Mouse (Mus musculus): Measurements from ENCODE around the gene P2ry4.

Gene P2ry4

DNA sequence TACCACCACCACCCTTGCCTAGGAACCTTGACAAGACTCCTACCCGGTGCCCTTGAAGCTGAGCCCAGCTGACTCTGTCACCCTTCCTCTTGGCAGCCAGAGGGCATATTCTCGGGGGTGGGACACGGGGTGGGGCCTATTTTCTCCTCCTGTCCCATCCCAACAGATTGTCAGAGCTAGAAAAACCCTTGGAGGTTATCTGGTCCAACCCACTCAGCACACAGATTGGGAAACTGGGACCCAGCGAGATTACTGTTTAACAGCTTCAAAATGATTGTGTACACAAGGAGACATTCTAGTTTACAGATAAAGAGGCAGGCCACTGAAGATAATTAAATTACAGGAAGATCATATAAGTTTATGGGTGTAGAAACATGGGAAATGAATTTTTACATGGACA, at the start of gene P2ry4:
Gene P2ry4, minus strand, starts transcription at position 79 of the 400 bp plus-strand sequence.
- no peak for DNase-seq

DNA sequence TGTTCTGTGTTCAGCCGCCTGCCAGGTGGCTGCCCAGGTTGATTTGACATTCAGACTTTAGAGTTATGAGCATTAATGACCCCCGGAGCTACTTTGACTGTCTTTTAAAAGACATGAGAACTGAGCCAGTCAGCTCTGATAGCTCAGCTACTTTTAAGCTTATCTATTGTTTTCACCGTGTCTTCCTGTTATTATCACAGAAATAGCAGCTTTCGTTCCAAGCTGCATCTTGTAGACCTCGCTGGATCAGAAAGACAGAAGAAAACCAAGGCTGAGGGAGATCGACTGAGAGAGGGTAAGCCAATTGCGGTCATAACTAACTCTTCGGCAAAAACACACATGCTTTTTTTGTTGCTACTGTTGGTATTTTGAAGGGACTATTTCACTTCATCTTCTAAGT, 43.8 kb upstream of the P2ry4 start:
- DNase-seq, result no peak

DNA sequence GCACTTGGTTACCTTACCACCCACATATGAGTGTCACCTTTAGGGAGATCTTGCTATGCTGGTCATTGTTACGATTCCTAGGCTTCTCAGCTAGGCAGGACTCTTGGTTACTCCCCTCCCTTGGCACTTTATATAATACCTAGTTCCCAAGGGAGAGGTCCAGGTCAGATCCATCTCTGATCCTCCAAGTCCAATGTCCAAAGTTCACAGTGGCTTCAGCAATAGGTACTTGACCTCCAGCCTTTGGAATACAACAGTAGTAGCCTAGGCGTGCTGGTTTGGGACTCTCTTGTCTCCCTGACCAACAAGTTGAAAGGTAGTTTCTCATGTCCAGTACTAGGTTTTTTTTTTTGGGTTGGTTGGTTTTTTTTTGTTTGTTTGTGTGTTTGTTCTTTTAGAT, 34.4 kb upstream of the P2ry4 start:
- DNase-seq, result peak; percentile 70

DNA sequence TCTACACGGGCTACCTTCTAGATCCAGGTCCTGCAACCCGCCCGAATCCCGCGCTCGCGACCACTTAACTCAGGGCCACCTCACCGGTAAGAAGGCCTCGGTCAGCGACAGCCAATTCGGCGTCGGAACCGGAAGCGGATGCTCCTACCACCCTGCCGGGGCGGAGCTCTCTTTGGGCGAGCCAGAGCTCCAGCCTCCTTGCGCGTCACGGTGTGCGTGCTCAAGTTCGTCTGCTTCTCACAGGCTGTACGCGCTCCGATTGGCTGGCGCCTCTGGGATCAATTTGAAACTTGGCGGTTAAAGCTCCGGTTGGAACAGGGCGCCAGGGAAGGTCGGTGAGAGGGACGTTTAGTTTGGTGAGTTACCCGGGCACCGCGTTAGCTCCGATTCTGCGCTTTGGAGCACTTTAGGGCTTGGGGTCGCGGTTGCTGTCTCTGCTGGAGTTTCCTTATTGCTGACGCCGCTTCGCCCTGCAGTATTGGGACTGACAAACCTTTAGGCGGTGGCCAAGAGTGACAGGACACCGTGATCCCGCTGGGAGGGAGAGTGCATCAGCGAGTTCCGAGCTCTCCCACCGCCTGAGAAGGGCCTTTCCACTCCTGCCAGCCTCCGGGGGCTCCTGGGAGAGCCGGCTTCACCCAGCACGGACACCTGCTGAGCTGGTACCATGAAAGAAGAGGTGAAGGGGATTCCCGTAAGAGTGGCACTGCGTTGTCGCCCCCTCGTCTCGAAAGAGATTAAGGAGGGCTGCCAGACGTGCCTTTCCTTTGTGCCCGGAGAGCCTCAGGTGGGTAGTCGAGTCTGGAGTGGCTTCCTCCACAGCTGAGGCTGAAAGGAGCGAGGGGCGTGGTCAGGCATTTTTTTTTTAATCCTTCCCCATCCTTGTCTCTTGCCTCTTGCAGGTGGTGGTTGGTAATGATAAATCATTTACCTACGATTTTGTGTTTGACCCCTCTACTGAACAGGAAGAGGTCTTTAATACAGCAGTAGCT, 31.4 kb upstream of the P2ry4 start, which contains the start of gene Pdzd11:
Gene Pdzd11, minus strand, starts transcription at position 767 of the 992 bp plus-strand sequence.
- DNase-seq, result peak; percentile 93

DNA sequence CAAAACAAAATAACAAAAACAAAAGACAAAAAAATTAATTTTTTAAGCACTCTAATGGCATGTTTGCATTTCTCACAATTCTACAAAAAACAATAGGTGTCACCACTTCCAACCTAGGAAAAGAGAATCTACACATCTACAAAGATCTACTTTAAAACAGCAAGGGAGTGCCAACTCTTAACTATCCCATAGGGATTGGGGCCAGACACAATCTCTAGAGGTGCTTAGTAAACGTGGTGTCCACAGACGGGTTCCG, 30.8 kb upstream of the P2ry4 start, which contains the start of gene Kif4:
Gene Kif4, plus strand, starts transcription at position 192 of the 256 bp plus-strand sequence.
- DNase-seq, result no peak

DNA sequence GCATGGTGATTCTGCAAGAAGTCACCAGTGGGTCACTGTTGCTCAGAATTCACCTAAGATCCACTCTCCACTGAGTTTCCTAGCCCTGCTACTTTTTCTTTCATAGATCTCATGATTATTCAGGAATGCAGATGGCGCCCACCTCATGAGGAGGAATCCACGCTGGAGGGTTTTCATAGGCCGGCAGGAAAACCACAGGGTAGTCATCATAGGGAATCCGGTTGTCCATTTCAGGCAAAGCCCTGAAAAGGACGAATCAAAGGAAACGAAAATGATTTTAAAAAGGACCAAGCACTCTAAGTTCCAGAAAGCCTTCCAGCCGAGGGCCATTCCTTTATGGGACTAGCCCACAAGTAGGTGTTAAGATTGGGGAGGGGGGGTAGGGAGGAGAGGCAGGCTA, 30.5 kb upstream of the P2ry4 start:
- no peak for DNase-seq

DNA sequence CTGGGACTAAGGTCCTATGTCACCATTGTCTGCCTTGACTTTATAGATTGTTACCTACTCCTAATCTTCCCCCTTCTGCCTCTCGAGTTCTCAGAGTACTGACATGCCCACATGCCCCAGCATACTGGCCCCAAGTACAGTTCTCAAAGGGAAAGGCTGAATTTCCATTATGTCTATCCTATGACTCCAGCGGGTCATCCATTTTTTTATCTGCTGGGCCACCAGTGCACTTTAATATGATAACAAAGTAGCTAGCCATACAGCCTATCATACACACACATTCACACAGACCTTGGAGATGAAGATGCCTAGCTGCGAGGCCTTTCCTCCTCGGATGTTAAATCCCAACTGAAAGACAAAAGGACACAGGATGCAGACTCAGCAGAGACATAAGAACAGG, 29.6 kb upstream of the P2ry4 start:
- DNase-seq, result no peak

DNA sequence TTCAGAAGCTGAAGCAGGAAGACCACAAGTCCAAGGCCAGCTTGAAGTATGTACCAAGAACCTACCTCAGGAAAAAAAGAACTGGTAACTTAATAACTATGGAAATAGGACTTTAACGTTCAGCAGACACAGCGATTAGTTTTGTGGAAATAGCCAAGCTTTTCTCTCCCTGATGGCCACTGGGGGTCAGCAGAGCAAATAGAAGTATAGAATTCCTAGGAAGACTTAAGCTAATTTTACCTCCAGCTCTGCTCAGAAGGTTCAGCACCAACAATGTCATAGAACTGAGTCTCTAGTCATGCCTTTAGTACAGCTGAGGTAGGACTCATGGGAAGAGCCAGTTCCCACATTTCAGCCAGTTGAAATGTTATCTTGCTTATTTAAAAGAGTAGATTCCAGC, 26.7 kb upstream of the P2ry4 start:
- peak; percentile 42 for DNase-seq

DNA sequence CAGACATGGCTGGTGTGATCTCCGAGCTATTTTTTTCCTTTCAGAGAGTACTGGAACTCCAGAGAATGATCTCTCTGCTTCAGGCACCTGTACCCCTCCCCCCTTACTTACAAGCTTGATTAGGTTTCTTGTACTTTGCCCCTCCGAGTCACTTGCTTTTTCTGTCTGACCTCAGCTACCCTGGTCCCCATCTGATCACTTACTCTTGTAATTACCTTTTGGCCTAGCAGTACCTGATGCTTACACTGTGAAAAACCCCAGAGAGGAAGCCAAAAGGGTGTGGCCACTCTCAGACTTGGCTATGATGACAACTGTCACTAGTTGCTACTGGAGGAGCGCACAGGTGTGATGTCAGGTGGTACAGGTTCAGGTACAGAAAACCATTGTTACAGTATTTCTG, 23.8 kb upstream of the P2ry4 start:
- DNase-seq, result peak; percentile 55

DNA sequence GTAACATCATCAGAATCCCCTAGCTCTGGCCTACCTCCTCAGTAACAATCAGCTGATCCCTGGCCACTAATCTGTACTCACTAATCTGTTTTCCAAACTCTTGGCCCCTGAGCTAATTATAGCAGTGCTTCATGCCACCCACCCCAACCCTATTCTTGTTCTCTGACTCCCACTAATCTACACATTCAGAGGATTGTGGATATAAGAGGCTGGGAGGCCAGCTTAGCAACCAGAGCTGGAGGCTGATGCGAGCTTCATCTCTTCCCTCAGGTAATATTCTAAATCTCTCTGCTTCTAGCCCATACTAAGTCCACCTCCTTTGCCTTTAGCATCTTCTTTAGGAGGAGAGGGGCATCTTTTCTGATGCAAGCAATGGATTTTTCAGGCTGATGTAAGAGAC, 10.6 kb upstream of the P2ry4 start, which contains the start of gene Arr3:
Gene Arr3, plus strand, starts transcription at position 184 of the 400 bp plus-strand sequence.
- DNase-seq, result no peak

DNA sequence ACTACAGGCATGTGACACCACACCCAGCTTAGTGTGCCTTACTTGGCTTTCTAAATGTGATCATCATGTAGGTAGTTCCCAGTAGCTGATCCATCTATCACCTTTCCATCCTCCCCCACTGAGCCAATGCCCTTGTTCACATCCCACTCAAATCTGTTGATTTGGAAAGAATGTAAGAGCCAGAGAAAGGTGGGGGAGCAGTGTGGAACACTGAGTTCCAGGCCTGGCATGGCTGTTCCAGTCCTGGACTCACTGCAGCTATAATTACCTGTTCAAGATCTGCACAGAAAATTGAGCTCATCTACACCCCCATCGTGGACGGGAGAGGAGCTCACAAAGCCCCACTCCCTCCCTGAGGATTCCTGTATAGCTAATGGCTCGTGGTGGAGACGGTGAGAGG, 5.1 kb upstream of the P2ry4 start:
- no peak for DNase-seq

DNA sequence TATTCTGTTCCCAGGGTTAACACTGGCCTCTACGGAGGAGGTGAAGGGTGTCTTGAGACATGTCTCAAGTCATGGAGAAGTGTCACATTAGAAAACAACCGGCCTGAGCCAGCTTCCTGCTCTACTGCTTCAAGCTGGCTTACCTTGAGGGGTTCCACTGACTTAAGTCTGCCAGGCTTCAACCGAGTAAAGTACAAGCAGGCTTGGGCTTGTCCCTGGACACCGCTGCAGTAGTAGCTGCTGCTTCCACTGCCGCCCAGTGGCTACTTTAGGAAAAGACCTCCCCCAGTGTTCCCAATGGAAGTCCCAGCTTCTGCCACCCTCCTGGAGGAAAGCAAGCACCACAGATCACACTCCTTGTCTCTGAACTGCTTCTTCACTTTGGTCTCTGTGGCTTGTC, 2.8 kb upstream of the P2ry4 start:
- peak; percentile 64 for DNase-seq

DNA sequence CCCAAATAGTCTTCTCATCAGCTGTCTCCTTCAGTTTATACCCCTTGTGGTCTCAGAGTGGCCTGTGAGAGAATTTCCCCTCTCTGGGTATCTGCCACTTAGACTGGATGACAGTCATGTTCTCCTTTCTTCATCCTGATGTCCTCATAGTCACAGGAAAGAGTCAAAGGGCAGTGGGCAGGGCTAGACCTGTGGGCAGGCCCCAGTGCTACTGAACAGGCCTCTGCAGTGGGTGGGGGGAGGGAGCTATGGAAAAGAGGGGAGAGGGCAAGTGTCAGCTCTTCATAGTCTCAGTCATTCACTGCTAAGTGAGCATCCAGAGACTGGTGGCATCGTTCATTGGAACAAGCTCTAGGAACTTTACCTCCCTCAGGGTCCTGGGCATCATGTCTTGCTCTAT, 22.7 kb downstream of the P2ry4 start, which contains the start of gene Awat1:
Gene Awat1, plus strand, starts transcription at position 301 of the 400 bp plus-strand sequence.
- no peak for DNase-seq

DNA sequence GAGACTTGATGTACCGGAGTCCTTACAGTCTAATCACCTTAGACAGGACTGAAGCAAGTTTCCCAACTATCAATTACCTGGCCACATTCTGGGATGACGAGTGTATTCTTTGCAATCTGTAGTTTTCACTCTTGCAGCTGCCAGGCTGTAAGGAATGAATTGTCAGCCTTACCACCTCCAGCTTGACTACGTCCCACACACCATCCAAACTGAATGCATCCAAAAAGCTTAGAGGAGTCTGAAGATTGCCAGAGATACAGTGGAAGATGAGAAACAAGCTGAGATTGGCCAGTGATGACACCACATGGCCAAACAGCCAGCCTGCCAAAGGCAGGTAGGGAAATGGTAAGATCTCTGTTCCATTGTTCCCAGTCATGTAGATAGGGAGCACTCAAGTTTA, 29.0 kb downstream of the P2ry4 start:
- no peak for DNase-seq

DNA sequence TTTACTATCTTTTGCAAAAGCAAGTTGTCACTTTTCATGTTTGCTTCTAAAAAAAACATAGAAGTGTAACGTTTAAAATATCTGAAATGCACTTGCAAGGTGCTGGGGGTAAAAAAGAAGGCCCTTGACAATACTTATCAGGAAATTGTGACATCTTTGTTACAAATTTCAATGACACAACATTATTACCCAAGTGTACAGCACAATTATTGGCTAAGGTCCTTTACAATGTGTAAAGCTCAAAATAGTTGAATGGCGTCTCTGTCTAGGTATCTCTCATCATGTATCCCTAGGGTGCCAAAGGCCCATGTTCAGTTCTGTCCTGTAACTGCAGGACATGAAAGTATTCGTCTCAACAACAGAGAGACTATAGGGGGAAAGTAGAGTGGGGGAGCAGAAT, 38.6 kb downstream of the P2ry4 start:
- no peak for DNase-seq

Measured in kidney, adult 9 months (tissue).